Mouse (Mus musculus): Measurements from ENCODE around the gene Theg. TPM values are rescaled to one million over a fixed set of nuclear protein-coding genes. Genes with fewer than 3 reads are reported as not detected.

The Theg gene
- total RNA-seq (2023), result not detected

GRCm38 (mm10) chr10:79587061-79587751 is at the start of gene Theg:
Theg (minus strand) TSS chr10:79587331.

GRCm38 (mm10) chr10:79613578-79614304 is 26.6 kb upstream of the Theg start, which contains the start of gene C2cd4c:
C2cd4c (minus strand) TSS chr10:79614025.

GRCm38 (mm10) chr10:79554330-79555237 is 32.5 kb downstream of the Theg start, which contains the start of gene Mier2:
Mier2 (minus strand) TSS chr10:79555199.

DNA sequence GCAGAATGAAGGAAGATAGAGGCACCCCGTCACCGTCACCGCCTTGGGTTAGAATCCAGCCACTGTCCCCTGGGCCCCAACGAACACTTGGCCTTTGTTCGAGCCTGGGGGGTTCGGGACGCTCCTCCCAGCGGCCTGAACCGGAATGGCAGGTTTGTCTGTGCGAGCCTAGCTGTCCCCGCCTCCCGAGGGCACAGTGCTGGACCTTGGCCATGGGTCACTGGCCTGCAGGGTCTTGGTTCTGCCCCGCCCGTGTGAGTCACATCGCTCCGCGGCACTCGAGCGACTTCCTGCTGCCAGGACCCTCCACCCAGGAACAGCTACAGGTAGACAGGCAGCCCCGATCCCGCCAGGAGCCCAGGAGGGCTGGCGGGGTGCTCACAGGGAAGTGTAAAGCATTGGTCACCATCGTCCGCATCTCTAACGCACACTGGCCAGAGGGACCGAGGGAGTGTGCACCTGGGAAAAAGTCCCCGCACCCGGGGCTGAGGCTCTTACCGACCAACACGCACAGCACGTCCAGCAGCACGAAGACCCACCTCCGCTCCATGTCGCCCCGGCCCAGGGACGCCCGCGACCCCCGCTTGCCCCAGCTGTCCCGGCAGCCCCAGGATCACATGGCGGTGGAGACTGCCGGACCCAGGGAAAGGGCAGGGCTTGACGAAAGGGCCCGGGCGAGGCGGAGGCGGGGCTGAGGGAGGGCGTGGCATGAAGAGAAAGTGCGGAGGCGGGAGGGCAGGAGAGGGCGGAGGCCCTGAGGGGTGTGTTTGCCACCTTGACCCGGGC is 53.8 kb downstream of the Theg start, which contains the start of gene Plpp2:
TSS of gene Plpp2 (minus strand) at position 671 of the 786 bp plus-strand sequence.

Other genes with a start within 250 kb of the Theg start
- not detected for gene Vmn2r82, start 230.8 kb downstream of the Theg start, total RNA-seq (2023)
- gene Vmn2r83, start 118.6 kb downstream of the Theg start, total RNA-seq (2023), result not detected
- gene Plpp2, start 53.5 kb downstream of the Theg start, total RNA-seq (2023), result 1 to 10 TPM; 1.0 to 1.4 TPM
- gene Mier2, start 32.1 kb downstream of the Theg start, total RNA-seq (2023), result 10 to 100 TPM; 45.2 to 56.8 TPM
- not detected for gene C2cd4c, start 26.7 kb upstream of the Theg start, total RNA-seq (2023)
- gene Shc2, start 50.6 kb upstream of the Theg start, total RNA-seq (2023), result not detected
- gene Odf3l2, start 58.4 kb upstream of the Theg start, total RNA-seq (2023), result not detected
- gene Madcam1, start 77.2 kb upstream of the Theg start, total RNA-seq (2023), result not detected
- gene Tpgs1, start 82.0 kb upstream of the Theg start, total RNA-seq (2023), result 10 to 100 TPM; 23.9 to 26.9 TPM
- 10 to 100 TPM; 78.2 to 86.5 TPM for gene Cdc34, start 94.9 kb upstream of the Theg start, total RNA-seq (2023)
- gene Gzmm, start 101.7 kb upstream of the Theg start, total RNA-seq (2023), result 10 to 100 TPM; 16.9 to 17.0 TPM
- 100 to 1,000 TPM; 103 to 115 TPM for gene Bsg, start 117.2 kb upstream of the Theg start, total RNA-seq (2023)
- under 1 TPM; 0.18 to 0.23 TPM for gene Hcn2, start 129.3 kb upstream of the Theg start, total RNA-seq (2023)
- gene Polrmt, start 159.2 kb upstream of the Theg start, total RNA-seq (2023), result 10 to 100 TPM; 59.1 to 62.3 TPM
- not detected for gene Fgf22, start 167.7 kb upstream of the Theg start, total RNA-seq (2023)
- gene Rnf126, start 179.6 kb upstream of the Theg start, total RNA-seq (2023), result 10 to 100 TPM; 63.3 to 64.6 TPM
- gene Fstl3, start 189.9 kb upstream of the Theg start, total RNA-seq (2023), result 1 to 10 TPM in 1 of 2 experiments, under 1 TPM in 1; 0.56 to 1.4 TPM
- gene Prss57, start 203.6 kb upstream of the Theg start, total RNA-seq (2023), result not detected
- gene Palm, start 206.2 kb upstream of the Theg start, total RNA-seq (2023), result 1 to 10 TPM; 3.0 to 4.1 TPM
- gene Misp, start 233.7 kb upstream of the Theg start, total RNA-seq (2023), result not detected